Mouse (Mus musculus) lung, adult 18-20 months (tissue): ENCODE measurements at regions not wholly inside any gene's neighbourhood (a gene's known extent, or its start where the extent isn't known, plus 50 kb on each side); places are given as distances from the start of the nearest gene placed in this dataset.

Source experiments
- DNase-seq, 2 experiments: peaks; one replicate each; pipeline ENCODE4 v3.0.0; 2022; ENCODE audit warnings: mixed read lengths in 2 of 2

DNA sequence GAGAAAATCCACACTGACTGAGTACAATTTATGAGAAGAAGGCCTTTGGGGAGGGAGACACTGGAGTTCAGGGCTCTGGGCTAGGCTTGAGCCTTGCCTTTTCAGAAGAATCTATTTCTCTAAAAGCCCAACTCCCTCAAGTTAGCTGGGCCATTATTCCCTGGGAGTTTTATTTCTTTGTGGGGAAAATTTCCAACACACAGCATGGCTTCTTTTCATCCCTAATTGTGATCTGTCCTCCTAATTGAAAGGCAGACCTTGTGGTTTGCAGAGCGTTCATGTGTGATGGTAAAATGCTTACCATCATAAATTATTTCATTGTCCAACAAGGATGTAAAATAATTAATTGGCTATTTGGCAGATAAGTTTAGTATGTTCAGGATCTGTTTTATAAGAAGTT, 204.1 kb downstream of the Tgfb2 start:
- DNase-seq, result no peak

GRCm38 (mm10) chr1:186497872-186498271, 207.9 kb downstream of the Tgfb2 start:
- no peak for DNase-seq

- DNase-seq, result no peak
Observed at GRCm38 (mm10) chr1:186497333-186497732, 208.5 kb downstream of the Tgfb2 start.

- no peak for DNase-seq
Observed at GRCm38 (mm10) chr1:186494411-186494783, 211.4 kb downstream of the Tgfb2 start.

GRCm38 (mm10) chr1:186493664-186494410, 212.0 kb downstream of the Tgfb2 start:
- no peak for DNase-seq

DNA sequence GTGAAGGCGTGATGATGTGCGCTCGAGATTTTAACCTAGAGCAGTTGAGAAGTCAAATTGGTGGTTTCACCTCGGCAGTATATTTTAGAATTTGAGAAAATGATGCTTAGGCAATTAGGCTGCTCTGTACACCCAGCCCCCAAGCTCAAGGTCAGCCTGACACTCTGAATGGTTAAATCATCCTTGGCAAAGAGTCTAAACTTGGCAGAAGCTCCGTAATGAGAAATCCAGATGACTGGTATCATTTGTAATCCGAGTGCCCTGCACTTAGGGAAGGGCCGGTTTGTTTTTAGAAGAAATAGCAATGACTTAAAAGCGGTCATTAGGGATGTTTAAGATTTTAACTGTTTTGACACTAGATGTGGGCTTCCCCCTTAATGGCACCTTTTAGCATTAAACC, 223.6 kb downstream of the Tgfb2 start:
- DNase-seq, result peak in 1 of 2 experiments; percentile 16

DNA sequence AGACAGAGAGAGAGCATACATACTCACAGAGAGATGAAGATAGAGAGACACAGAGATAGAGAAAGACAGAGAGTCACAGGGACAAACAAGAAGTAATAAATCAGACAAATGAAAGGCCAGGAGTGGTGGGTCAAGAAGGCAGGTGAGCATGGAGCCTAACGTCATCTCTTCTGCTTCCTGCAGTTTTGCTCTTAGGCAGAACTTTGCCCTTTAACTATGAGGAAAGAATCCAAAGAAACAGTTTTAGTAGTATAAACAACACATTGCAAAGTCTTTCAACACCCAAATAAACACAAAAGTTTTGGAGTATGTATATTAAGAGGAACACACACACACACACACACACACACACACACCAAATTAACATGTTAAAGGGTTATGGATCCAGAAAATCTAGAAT, 225.8 kb downstream of the Tgfb2 start:
- DNase-seq, result no peak

DNA sequence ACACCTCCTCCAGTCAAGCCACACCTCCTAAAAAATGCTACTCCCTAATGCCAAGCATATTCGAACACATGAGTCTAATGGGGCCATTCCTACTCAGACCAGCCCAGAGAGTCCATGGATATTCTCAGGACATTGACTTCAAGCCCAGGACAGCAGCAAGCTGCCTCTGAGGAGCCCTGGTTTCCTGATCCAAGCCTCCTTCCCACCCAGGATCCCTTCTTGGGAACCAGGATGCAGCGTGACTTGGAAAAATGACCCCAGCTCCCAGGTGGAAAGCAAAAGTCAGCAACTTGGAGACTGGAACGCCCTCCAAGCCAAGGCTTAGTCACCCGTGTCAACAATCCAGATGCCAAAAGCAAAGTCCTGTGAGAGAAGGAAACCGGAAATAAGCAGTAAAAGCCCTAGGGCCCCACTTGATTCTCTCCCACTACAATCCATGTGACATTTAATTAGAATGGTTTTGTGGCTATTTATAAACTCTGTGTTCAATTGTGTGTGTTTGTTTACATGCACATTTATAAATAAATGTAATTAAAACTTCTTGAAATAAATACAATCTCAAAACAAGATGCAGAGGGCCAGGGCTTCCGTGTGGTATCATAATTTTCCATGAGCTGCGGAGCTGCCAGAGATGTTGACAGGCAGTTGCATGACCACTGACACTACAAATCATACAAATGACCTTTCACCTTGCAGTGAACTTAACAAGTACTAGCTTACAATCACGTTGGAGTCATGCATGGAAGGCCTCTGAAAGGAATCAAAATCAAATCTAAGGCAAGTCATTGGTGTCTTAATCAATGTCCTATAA, 227.2 kb downstream of the Tgfb2 start:
- DNase-seq, result peak; percentile 49 to 53

DNA sequence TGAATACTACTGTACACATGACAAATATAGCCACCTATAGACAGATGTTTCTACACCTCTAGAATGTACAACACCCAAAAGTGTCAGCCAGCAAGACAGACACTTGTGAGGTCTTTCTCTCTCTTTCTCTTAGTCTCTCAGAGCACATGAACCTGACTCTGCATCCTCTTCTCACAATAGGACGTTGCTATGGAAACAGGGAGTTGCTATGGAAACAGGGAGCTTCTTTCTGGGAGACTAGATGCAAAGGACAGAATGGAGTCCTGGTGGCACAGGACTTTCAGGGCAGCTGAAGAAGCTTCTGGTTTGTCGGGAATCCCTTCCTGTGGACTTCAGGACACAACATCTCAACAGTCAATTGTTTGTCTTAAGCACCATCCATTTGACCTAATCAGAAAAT, 230.9 kb downstream of the Tgfb2 start:
- DNase-seq, result no peak

DNA sequence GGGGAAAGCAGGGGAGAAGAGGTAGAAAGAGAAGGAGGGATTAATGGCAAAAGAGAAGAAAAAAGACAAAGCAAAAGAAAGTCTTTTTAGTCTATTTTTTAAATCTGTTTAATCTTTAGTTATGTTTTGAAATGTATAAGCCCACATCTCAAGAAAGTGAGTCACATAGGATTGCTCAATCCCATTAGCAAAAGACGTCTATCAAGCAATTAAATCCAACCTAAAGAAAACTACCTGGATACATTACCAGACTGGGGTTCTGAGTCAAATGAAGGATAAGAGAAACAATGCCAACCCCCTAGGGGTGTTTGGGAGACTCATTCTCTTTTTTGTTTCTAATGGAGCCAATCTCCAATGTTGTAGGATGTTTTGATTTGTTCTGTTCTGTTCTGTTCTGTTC, 231.4 kb downstream of the Tgfb2 start:
- DNase-seq, result no peak

GRCm38 (mm10) chr1:186472955-186473354, 232.8 kb downstream of the Tgfb2 start:
- DNase-seq, result no peak

GRCm38 (mm10) chr1:186465526-186465925, 240.3 kb downstream of the Tgfb2 start:
- DNase-seq, result no peak

DNA sequence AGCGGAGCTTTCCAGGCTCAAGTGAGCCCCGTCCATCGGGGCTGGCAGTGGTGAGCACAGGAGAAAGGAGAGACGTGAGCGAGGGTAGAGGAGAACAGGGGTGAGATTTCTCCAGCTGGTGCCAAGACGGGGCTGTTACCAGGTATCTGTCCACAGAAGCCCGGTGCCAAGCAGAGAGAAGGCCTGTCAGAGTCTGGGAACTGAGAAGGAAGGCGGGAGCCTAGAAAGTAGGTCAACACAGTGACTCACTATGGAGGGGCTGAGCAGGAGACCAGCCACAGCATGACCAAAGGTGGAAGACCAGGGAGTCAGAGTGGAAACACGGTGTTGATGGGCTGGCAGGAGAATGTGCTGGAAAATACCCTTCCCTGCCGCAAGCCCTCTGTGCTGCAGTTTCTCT, 245.0 kb downstream of the Tgfb2 start:
- DNase-seq, result peak in 1 of 2 experiments; percentile 15

DNA sequence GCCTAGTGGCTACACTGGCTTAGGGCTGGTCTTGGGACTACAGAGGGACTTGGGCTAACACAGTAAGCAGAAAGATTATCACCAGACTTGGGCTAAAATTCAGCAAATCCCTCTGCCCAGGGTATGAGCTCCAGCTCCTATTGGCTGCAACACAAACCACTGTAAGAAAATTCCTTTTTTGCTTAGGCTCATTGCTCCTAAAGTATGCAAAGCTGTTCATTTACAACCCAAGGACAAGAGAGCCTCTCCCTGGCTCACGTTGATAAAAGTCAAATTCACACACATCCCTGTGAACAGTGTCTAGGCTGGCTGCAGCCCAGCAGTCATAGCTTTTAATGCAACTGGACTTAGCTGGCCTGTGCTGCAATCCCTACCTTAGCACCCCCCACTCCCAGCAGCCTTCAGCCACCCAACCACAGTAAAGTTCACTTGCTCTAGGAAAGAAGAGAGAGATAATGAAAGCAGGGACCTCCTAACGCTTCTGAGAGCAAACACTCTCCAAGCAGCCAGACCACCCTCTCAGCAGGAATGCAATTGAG, 247.6 kb downstream of the Tgfb2 start:
- DNase-seq, result no peak

DNA sequence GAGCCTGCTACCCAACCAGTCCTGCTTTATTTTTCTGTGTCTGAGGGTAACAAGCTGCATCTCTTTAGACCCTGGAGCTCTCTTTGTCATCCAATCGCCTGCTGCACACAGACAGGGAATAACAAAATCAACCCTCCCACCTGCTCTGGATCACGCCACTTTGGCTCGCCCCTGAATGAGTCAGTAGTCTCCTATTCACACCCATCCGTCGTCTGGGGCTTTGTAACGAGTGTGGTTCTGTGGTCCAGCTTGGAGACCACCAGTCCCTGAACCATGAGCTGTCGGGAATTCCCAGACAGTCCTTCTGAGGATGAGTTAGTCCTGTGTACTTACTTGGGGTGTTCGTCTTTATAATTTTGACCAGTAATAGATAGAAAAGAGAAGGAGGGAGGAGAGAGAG, 248.7 kb downstream of the Tgfb2 start:
- DNase-seq, result no peak

GRCm38 (mm10) chr1:186456131-186456530, 249.7 kb downstream of the Tgfb2 start:
- no peak for DNase-seq

- no peak for DNase-seq
Observed at GRCm38 (mm10) chr1:186455177-186455660, 250.6 kb downstream of the Tgfb2 start.

DNA sequence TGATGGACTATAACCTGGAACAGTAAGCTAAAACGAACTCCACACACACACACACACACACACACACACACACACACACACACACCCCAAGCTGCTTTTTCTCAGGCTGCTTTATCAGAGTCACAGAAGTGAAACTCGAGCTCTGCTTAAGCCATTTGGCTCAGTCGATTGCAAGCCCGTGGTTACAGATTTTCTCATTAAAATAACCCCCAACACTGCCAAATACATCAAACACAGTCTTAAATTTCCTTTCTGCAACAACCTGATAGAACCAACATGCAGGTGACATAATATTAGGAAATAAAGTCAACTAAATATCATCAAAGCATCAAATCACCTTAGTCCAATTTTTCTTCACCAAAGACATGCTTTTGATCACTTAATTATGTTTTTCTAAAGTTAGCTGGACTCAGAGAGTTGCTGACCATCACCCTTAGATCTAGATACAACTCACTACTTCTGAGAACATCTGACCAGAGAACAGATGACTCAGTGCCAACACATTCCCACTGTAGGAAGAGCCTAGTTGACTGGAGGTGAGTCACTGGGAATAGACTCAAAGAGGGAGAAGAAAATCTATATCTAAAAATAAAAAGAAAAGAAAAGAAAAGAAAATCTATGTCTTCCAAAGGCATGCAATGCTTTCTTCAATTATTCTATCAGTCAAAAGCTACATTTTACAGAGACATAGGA, 251.2 kb downstream of the Tgfb2 start:
- DNase-seq, result no peak

GRCm38 (mm10) chr1:186448841-186449650, 256.7 kb downstream of the Tgfb2 start:
- DNase-seq, result peak in 1 of 2 experiments; percentile 18

GRCm38 (mm10) chr1:186447521-186447920, 258.3 kb downstream of the Tgfb2 start:
- peak; percentile 5 to 33 for DNase-seq

- peak; percentile 79 to 87 for DNase-seq
Observed at GRCm38 (mm10) chr1:186444701-186445131, 261.1 kb downstream of the Tgfb2 start.

GRCm38 (mm10) chr1:186442160-186442559, 263.6 kb downstream of the Tgfb2 start:
- DNase-seq, result no peak
